Mouse (Mus musculus) thymus, postnatal 10 days (tissue): ENCODE measurements around the gene Psmb9.
"Not testable (repeated sequence)": the region's sequence is repeated elsewhere in the genome, so short reads cannot be mapped to it uniquely, and the experiment has no call there.

Experiments used
- DNase-seq, 2 experiments: peaks; one replicate each; pipeline ENCODE4 v3.0.0; 2021; ENCODE audit warnings: low spot score in 2 of 2

Gene Psmb9

DNA sequence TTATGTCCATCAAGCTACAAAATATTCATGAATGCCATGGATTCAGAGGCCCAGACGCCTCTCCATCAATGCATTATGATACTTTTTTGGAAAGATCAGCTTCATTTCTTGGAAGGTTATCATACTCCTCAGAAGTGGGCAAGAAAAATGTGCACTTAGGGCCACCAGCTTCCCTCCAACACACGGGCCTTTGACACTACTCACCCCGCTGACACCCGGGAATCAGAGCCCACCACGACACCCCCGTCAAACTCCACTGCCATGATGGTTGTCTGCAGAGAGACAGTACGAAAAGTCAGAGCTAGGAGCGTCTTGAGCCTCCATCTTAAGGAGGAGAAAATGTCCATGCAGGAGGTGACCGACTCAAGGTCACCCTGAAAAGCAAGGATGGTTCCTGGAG is 2.0 kb downstream of the Psmb9 start:
- no peak for DNase-seq

DNA sequence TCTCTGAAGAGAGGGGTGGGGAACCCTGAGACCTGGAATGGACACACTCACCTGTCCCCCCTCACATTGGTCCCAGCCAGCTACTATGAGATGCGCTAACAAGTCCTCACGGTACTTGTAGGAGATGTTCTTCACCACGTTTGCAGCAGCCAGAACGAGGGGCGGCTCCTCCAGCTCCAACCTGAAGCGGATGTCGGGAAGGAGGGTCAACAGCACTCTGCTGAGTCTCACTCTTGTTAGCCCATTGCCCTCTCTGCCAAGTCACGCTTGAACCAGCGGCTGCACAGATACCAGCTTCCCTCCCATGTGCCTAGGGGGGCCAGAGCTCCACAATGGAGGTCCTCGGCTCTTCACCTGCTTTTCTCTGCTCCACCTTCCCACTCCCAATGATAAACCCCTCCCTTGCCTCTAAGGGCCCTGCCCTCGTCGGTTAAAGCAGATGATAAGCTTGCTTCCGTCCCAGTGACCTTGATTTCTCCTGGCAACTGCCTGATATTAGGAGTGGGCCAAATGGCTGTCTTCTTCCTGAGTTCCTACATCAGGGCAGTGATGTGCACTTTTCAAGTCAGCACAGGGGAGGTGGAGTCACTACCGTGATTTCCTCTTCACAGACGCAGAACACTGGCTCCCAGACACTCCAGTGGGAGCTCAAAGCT is 3.9 kb downstream of the Psmb9 start:
- no peak for DNase-seq

DNA sequence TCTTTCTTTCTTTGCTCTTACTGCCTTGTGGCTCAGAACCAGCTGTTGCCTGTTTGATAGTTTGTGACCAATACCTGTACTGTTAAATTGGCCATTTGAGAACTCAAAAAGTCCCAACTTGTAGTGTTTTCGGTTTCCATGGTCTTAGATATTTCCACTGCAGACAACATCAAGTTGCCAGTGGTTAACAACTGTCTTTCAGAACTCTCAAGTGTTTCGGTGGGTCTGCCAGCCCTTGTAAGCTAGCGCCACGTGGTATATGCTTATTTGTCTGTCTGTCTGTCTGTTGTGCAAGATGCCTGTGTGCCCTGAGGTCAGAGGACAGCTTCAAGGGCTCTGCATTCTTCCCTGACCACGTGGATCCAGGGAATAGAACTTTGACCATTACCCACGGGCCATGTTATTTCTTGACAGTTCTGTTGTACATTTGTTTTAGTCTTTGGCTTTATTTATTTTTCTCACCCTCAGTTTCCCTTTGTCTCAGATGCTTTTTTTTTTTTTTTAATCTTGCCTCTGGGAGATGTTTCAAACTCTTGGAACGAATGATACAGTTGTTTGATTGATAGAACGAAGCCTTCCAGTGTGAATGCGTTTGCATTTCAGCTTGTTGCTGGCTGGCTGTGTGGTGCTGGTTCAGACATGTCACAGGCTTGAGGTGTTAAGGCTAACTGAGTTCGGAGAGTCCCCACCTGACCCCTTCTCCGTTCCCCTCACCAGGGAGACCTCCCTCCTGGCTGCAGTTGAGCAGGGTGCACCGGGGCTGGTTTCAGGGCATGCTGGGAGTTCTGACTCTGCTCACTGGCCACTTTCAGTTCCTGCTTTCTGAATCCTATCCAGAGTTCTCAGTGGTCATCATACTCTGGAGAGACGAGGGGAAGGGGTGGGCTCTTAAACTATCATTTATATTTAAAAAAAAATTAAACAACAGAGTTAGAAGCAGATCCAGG is 7.4 kb downstream of the Psmb9 start:
- DNase-seq, result no peak

DNA sequence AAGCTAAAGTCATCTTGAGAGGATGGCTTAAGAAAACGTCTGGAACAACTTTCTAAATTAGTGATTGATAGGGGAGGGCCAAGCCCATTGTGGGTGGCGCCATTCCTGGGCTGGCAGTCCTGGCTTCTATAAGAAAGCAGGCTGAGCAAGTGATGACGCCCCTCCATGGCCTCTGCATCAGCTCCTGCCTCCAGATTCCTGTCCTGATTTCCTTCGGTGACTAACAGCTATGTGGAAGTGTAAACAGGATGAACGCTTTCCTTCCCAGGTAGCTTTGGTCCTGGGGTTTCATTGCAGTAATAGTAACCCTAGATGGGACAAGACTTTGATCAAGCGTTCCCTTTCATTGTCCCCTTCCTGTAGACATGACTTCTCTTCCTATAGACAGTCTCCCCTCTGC is 8.5 kb downstream of the Psmb9 start:
- DNase-seq, result no peak

DNA sequence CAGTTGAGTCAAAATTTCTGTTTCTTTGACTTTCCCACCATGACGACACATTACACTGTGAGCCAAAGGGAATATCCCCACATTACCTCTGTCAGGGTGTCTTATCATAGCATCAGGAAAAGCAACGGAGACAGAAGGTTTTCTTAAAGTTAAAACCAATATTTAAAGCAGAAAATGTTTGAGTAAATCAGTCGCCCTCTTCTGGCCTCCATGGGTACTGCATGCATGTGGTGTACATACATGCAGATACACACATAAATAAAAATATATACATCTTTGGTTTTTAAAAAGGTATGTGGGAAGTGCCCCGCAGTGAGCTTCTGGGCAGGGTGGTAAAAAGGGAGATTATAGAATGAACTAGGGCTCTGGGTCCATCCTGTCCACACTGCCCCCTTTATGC is 10.4 kb downstream of the Psmb9 start:
- DNase-seq, result no peak

DNA sequence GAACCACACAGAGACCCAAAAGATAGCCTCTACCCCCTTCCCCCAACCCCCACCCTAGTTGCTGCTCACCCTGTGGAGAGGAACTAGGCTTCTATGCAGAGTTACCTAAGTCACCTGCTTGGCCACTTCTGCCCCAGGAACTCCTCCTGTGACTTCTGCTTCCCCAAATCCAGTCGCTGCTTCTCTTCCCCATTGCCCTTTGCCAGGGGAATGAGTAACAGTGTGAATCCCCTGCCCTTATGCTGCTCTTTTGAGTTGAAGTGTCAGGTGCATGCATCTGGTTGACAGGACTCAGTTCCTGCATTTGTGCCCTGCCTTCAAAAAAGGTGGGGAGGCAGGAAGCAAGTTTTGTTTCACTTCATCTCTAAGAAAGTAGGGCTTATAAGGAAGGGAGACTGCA is 13.5 kb downstream of the Psmb9 start:
- DNase-seq, result no peak

DNA sequence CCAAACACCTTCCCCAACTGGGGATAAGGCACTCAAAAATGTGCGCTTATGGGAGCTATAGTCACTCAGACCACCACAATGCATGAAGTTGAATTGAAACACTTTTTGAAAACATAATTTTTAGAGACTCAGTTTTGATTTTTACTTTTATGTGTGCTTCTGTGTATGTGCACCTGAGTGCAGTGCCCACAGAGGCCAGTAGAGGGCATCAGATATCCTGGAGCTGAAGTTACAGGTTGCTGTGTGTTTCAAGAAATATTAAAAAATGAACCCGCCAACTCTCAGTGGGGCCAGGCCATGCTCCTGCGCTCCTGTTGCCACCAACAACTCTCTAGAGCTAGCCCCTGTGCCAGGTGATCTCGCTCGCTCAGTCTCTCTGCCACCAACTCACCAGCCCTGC is 15.0 kb downstream of the Psmb9 start:
- no peak for DNase-seq

DNA sequence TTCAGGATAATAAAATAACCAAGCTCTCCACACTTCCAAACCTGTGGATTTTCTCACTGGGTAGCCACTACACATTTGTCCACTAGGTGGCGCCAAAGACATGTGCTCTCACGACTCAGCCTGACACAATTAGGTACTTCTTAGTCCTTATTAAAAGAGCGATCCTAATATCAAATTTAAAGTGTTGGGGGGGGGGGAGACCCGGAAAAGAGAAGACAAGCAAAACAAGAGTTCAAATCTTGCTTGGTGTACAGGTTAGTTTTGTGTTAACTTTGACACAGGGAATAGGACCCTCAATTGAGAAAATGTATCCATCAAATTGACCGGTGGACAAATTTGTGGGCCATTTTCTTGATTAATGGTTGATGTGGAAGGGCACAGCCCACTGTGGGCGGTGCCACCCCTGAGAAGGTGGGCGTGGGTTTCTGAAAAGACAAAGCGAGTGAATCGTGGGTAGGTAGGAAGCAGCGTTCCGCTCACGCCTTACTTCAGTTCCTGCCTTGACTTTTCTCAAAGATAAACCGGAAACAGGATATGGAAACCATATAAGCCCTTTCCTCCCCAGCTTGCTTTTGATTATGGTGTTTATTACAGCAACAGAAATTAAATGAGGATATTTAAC is 16.6 kb downstream of the Psmb9 start:
- DNase-seq, result peak; percentile 83 to 88

DNA sequence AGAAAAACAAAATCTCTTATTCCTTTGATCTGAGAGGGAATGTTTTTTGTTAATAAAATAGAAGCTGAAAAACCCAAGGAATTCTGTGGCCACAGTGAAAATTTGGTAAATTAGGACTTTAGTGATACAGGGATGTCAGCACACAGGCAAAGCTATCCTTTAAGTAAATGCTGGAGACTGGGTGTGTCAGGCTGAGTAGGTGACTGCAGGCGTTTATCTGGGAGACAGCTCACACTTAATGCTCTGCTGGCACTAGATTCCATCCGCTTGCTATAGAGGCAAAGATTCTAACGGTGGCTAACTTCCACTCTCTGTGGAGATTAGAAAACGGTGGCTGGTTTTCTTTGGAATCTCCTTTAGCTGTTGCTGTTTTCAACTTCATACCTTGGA is 17.1 kb downstream of the Psmb9 start:
- DNase-seq, result no peak

DNA sequence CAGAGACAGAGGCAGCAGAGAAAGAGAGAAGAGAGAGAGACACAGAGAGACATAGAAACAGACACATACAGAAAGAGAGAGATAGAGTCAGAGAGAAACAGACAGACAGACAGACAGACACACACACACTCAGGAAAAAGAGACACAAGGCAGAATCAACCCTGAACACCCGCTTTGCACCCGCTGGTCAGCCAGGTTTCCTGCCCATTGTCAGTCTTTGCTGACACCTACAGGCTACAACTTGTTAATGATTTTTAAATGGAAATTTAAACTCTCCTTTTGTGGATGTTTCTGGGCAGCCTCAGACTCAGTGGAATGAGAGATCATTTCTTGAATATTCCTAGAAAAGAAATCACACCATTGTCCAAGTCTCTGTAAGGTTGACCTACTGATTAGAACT is 18.3 kb downstream of the Psmb9 start:
- peak; percentile 31 to 54 for DNase-seq

DNA sequence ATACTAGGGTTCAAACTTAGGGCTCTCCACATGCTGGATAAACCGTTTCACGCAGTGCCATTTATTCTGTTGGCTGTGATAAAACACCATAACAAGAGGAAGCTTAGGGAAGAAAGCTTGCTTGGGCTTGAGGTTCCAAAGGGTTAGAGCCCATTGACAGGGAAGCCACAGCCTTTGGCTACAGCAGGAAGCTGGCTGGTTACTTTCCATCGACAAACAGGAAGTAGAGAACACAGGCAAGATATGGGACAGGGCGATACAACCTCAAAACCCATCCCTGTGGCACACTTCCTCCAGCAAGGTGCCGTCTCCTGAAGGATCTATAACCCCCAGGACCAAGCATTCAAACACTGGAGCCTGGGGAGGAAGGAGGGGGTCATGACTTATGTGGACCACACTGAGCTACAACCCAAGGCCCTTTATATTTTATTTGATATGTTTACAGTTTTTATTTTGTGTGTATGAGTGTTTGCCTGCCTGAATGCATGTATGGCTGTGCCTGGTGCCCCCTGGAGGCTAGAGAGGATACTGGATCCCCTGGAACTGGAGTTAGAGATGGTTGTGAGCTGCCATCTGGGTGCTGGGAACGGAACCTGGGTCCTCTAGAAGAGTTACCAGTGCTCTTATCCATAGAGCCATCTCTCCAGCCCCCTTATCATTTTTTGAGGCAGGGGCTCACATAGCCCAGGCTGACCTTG is 22.4 kb downstream of the Psmb9 start:
- DNase-seq, result no peak

DNA sequence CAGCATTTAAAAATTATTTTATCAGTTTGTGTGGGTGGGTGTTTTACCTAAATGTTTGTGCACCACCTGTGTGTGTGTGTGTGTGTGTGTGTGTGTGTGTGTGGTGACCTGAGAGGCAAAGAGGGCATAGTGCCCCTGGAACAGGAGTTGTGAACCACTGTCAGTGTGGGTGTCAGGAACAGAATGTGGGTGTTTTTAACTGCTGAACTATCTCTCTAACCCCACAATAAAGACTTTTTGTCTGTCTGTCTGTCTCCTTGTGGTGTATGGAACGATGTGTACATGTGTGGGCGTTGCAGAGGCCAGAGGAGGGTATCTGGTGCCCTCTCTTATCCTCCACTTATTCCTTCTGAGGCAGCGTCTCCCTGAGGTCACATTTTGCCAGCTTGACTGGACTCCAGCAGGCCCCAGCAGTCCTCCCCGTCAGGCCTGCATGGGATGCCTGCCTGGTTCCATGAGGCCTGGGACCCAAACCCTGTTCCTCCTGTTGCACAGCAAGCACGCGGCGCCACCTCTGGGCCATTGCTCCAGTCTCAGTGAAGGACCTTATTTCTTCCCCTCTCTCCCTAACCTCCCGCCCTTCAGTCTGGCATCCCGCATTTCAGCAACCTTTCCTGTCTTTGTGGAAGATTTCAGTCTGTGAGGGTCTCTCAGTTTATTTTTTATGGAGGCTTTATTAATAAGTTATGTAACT is 23.2 kb downstream of the Psmb9 start:
- peak in 1 of 2 experiments; percentile 58 for DNase-seq

DNA sequence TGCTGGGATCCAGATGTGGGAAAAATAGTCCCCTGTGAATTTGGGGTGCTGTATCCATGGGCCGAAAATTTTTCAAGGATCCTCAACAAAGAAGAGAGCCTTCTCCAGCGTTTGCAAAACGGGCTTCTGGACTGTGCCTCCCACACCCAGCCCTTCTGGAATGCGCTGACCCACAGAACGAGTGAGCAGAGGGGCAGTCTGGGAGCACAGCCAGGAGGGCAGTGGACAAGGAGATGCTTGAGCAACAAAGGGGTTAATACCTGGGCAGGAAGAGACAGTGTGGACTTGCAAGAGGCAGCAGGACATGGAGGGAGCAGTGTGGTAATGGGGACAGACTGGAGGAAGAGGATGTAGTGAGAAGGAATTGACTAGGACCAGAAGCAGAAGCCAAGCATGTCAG is 32.0 kb downstream of the Psmb9 start:
- no peak for DNase-seq

DNA sequence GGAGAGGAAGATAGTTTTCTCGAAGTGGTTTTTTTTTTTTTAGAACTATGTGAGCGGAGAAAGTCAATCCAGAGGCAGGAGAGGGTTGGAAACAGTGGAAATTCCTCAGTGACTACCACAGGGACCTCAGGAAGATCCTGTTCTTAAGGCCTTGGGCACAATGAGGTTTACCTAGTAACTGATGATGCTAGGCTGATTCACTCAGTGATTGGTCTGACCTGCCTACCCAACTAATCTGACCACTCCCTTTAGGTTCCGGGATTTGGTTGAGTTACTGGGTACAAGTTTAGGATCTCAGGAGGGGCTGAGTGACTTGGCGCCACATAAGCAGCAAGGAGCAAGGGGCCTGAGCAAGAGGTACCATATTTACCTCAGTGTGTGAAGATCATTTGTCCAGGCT is 34.6 kb downstream of the Psmb9 start, which contains the start of gene H2-DMb1:
Gene H2-DMb1, plus strand, starts transcription at position 150 of the 400 bp plus-strand sequence.
- DNase-seq, result no peak

DNA sequence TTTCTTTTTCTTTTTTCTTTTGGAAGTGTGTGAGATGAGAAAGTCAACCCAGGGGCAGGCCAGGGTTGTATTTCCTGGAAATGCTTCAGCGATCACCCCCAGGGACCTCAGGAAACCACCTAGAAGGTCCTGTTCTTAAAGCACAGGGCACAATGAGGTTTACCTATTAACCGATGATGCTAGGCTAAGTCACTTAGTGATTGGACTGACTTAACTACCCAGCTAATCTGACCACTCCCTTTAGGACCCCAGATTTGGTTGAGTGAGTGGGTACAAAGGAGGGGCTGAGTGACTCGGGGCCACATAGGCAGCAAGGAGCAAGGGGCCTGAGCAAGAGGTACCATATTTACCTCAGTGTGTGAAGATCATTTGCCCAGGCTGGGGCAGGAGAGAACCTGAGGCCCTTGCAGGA is 42.6 kb downstream of the Psmb9 start:
- no peak for DNase-seq

DNA sequence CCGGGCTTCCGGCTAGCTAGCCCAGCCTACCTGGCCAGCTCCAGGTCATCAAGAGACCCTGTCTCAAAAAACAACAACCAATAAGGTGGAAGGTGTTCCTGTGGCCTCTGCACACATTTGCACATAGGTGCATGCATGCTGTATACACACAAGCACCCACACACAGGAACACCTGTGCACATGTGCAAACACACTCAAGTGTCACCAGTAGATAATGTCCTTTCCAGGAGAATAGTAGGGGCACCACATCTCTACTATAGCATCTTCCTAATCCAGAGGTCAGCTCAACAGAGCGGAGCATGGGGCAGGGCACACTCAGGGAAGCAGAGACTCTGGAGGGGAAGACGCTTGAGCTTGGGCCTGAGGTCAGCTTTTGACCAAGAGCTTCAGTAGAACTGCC is 43.3 kb downstream of the Psmb9 start:
- DNase-seq, result not testable (repeated sequence)

DNA sequence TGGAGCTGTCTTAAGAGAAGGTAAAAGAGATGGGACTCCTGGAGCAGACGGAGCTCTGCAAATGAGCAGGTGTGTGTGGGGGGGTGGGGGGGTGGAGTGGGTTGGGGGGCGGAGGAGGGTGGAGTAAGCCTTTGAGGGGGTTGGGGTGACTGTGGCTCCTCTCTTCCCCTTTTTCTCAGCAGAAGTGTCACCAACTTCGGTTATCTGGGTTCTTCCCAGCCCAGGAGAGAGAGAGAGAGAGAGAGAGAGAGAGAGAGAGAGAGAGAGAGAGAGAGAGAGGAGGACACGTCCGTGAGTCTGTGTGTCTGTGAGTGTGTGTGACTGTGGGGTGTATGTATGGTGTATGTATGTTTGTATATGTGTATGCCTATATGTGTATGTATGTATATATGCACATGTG is 44.1 kb downstream of the Psmb9 start:
- no peak for DNase-seq

DNA sequence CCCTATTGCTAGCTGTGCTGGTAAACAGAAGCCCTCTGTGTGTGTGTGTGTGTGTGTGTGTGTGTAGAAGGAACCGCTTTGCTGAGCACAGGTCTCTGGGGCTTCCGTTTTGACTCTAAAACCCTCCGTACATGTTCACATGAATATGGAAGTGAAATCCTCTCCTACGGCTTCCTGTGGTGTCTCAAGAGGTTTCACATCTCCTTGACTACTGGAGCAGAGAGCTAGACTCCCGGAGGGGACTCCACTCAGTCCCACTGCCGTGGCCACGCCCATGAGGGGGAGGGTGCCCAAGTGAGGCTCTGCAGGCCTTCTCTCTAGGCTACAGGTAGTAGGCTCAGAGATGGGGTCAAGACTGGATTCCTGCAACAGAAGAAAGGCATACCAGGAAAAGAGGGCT is 44.5 kb downstream of the Psmb9 start, which contains the start of gene H2-DMb2:
Gene H2-DMb2, plus strand, starts transcription at position 275 of the 400 bp plus-strand sequence.
- peak; percentile 75 to 79 for DNase-seq

DNA sequence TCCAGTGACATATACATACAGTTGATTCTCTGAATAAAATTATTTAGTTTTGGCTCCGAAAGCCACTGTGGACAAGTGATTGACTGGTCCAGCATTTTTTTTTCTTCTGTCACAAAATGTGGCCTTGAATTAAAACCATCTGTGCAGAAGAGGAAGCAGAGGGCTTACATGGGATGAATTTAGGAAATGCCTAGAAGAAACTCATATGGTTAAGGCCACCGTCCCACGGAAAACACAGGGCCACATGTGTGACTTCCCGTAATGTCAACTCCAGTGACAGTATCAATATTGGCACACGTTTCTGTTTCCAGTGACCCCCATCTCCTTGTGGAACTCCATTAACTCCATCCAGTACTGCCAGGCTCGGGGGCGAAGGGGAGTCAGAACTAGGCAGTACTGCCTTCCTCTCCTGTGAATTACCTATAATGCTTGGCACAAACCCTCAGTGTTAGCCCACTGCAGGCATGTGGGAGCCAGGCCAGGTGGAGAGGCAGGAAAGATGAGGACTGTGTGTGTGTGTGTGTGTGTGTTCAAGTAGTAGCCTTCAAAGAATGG is 45.0 kb downstream of the Psmb9 start:
- no peak for DNase-seq

DNA sequence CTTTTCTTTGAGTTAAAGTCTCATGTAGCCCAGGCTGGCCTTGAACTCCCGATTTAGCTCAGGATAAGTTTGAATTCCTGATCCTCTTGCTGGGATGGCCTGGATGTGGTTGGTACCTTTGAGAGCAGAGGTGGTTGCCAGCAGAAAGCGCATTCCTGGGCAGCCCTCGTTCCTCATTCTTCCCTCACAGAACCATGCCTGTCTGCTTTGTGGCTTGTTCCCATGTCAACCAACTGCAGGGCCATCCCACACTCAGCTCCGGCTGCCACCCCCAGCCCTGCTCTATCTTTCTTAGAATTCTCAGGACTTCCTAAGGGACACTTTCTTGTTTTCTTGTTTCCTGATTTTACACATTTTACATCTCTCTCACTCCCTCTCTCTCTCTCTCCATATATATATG is 46.1 kb downstream of the Psmb9 start:
- DNase-seq, result no peak

DNA sequence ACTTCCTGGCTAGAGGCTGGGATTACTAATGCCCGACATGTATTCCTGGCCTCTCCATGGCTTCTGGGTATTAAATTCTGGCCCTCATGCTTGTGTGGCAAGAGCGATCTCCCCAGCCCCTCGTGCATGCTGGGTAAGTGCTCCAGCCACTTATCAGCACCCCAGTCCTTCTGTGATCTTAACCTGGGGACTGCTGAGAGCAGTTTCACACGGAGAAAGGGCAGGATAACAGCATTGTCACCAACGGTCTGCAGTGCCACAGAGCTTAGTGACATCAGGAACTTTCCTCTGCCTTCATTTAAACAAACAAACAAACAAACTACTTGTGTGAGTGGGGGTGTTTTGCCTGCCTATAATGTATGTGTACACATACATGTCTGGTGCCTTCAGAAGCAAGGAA is 47.3 kb downstream of the Psmb9 start:
- DNase-seq, result no peak
